Mouse (Mus musculus) limb, embryonic 14.5 days (tissue): ENCODE measurements at regions not wholly inside any gene's neighbourhood (a gene's known extent, or its start where the extent isn't known, plus 50 kb on each side); places are given as distances from the start of the nearest gene placed in this dataset.

Experiments used
- ATAC-seq: fragments of 200-750 bp; cut with Nextera tagmentation; 2 replicates; pipeline ENCODE4 v1.8.0; 2017; ENCODE audit warnings: low read depth, moderate number of reproducible peaks, moderate TSS enrichment; ENCODE audit not compliant: low FRiP score
- DNase-seq: peaks from one replicate; pipeline ENCODE4 v3.0.0-alpha.2; 2015; ENCODE audit warnings: low spot score
- H3K27ac ChIP-seq: fragments of 300-500 bp; sonication (generic); replicated peaks from 2 replicates; pipeline ENCODE4 v1.5.1; 2014; ENCODE audit warnings: low read depth, mild to moderate bottlenecking, low read length, moderate library complexity, mixed read lengths
- H3K27me3 ChIP-seq: fragments of 300-500 bp; sonication (generic); 2 replicates; pipeline ENCODE4 v1.6.1; 2014; ENCODE audit warnings: low read length, mixed read lengths; ENCODE audit not compliant: control insufficient read depth, insufficient read depth
- H3K36me3 ChIP-seq: fragments of 300-500 bp; sonication (generic); 2 replicates; pipeline ENCODE4 v1.6.1; 2014; ENCODE audit warnings: mild to moderate bottlenecking, low read length, moderate library complexity, mixed read lengths; ENCODE audit not compliant: control insufficient read depth, insufficient read depth
- H3K4me1 ChIP-seq: fragments of 300-500 bp; sonication (generic); 2 replicates; pipeline ENCODE4 v1.6.1; 2014; ENCODE audit warnings: antibody characterized with exemption, low read length, mixed read lengths; ENCODE audit not compliant: control insufficient read depth, insufficient read depth
- H3K4me2 ChIP-seq: fragments of 300-500 bp; sonication (generic); replicated peaks from 2 replicates; pipeline ENCODE4 v1.6.1; 2014; ENCODE audit warnings: low read depth, mild to moderate bottlenecking, low read length, moderate library complexity; ENCODE audit not compliant: severe bottlenecking
- H3K4me3 ChIP-seq: fragments of 300-500 bp; sonication (generic); replicated peaks from 2 replicates; pipeline ENCODE4 v1.5.1; 2014; ENCODE audit warnings: low read length
- H3K9ac ChIP-seq: fragments of 300-500 bp; sonication (generic); 2 replicates; pipeline ENCODE4 v1.6.1; 2014; ENCODE audit warnings: mild to moderate bottlenecking, low read depth, low read length, moderate library complexity; ENCODE audit not compliant: severe bottlenecking
- H3K9me3 ChIP-seq: fragments of 300-500 bp; sonication (generic); 2 replicates; pipeline ENCODE4 v1.6.1; 2016; ENCODE audit warnings: low read length; ENCODE audit not compliant: control insufficient read depth
- POLR2A ChIP-seq: fragments of 200-500 bp; IDR thresholded peaks from 2 replicates; pipeline ENCODE4 v1.8.0; 2012; ENCODE audit warnings: inconsistent platforms, mild to moderate bottlenecking, moderate library complexity, borderline replicate concordance; ENCODE audit not compliant: insufficient read depth, insufficient read length; ENCODE audit errors: extremely low read depth
- WGBS: fragments of 180-500 bp; shearing (Covaris S2); extraction: QIAGEN DNeasy Blood & Tissue Kit; methylation state at CpG from one replicate; pipeline ENCODE4 v1.1.7; 2014; 5-methylcytosine and 5-hydroxymethylcytosine counted together

DNA sequence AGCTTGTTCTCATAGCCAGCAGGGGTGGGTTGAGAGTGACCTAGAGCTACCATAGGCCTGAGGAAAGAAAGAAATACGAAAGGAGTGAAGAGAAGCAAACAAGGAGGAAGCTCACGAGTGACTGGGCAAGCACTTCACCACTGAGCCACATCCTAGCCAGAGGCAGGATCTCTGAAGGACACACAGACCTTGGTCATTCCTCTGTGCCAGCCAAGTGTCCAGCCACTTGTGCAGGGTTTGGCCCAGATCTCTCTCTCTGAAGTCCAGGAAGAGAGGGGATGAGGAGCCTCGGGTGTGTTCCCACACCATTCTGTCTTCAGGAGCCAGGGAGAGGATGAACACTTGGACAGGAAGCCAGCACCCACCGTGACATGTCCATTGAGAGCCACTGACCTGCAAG is 271.7 kb upstream of the Prox1 start:
- TF ChIP-seq POLR2A = no peak
- no peak overlapping the region for H3K27ac ChIP-seq
- no peak overlapping the region for H3K4me3 ChIP-seq
- H3K36me3 ChIP-seq = no peaks in the 10 kb centered on the region
- H3K9me3 ChIP-seq = no peaks in the 10 kb centered on the region
- DNase-seq (no peak), ATAC-seq (no peak)
- H3K9ac ChIP-seq = no peak overlapping the region
- H3K4me2 ChIP-seq = no peak overlapping the region
- H3K27me3 ChIP-seq = no peaks in the 10 kb centered on the region
- H3K4me1 ChIP-seq = no peaks in the 10 kb centered on the region
- 70% methylated on average over 4 of the region's 4 CpGs for WGBS

DNA sequence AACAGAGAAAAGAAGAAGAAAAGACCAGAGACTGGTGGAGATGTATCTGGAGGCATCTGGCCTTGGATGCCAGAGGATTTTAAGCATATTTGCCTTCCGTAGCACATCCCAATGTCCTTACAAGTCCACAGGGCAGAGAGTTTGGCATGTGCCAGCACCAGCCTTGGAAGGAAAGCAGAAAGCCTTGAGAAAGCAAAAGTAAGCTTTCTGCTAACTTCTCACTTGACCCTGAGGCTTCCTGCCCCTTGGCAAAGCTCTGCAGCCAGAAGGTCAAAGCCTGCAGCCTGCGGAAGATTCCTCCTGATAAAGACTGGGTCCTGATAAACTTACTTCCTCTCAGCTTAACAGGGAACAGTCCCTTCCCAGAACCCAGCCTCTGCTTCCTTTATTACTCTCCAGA is 268.3 kb upstream of the Prox1 start:
- no peaks in the 10 kb centered on the region for H3K4me1 ChIP-seq
- H3K27me3 ChIP-seq = no peaks in the 10 kb centered on the region
- no peak for DNase-seq
- 90% methylated on average over 2 of the region's 2 CpGs for WGBS
- no peak for TF ChIP-seq POLR2A
- no peak overlapping the region for H3K4me3 ChIP-seq
- no peaks in the 10 kb centered on the region for H3K36me3 ChIP-seq
- no peak overlapping the region for H3K4me2 ChIP-seq
- H3K9ac ChIP-seq = no peak overlapping the region
- ATAC-seq = no peak
- no peaks in the 10 kb centered on the region for H3K9me3 ChIP-seq
- H3K27ac ChIP-seq = no peak overlapping the region

DNA sequence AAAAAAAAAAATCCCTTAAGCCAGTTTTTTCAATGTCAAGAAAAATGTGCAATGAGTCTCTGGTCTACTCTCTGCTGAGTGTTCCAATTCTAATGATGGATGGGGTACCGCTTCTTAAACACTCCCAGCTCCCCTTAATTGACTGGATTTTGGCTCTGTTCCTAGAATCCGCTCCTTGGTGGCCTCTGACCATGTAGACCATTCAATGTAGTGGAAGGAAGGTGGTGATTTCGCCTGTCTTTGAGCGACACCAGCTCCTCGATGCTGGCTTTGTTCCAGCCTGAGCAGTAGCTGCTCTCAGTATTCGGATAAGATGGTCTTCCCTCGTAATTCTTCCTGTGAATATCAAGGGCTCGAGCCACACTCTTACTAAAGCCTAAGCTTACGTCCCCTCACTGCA is 252.4 kb upstream of the Prox1 start:
- Histone ChIP-seq H3K9me3 (no peaks in the 10 kb centered on the region), H3K4me2 (no peak overlapping the region), H3K4me3 (no peak overlapping the region), H3K27me3 (no peaks in the 10 kb centered on the region), H3K36me3 (no peaks in the 10 kb centered on the region), H3K27ac (no peak overlapping the region), H3K4me1 (peaks cover 10% of the 10 kb centered on the region; the same call in 1 of the 2 replicates), H3K9ac (no peak overlapping the region)
- no peak for TF ChIP-seq POLR2A
- ATAC-seq = no peak
- 65% methylated on average over 9 of the region's 9 CpGs for WGBS
- peak; percentile 30 for DNase-seq

DNA sequence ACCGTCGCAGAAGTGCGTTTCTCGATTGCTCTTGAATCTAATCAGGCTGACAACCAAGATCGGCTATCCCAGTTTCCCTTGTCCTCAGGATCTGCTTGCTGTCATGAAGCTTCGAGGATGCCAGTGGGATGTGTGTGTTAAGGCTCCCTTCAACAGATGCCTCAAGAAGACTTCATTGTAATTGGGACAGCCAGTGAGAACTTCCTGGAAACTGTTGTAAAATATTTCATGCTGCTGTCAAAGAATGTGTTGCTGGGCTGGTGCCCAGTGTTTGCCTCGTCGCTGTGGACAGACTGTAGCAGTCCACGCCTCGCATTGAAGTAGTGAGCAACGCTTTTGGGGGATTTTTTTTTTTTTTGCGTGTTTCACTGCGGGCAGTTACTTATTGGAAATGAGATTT is 249.2 kb upstream of the Prox1 start:
- 38% methylated on average over 13 of the region's 13 CpGs for WGBS
- Histone ChIP-seq H3K4me3 (no peak overlapping the region), H3K4me2 (no peak overlapping the region), H3K4me1 (peaks cover 10% of the 10 kb centered on the region; the same call in 1 of the 2 replicates), H3K9ac (no peak overlapping the region), H3K9me3 (no peaks in the 10 kb centered on the region), H3K27ac (no peak overlapping the region), H3K36me3 (no peaks in the 10 kb centered on the region), H3K27me3 (no peaks in the 10 kb centered on the region)
- ATAC-seq = no peak
- TF ChIP-seq POLR2A = no peak
- peak; percentile 53 for DNase-seq

DNA sequence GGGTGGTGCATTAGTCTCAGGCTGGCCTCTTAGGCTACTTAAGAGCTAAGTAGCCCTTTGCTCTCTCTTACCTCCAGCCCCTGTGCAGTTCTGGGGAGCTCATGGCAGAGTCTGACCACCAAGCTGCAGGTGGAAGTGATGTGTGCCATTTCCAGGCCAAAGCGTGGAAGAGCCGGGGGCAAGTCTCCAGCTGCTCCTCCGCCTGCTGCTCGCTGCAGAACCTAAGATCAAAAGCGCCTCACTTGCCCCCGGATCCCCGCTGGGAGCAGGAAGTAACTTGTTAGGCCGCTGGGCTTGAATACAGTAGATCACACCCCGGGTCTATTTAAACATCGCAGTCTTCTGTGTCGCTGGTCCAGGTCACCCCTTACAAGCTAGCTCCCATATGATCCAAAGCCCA is 246.8 kb upstream of the Prox1 start:
- H3K9me3 ChIP-seq = no peaks in the 10 kb centered on the region
- no peak overlapping the region for H3K9ac ChIP-seq
- no peaks in the 10 kb centered on the region for H3K27me3 ChIP-seq
- H3K27ac ChIP-seq = no peak overlapping the region
- H3K4me2 ChIP-seq = no peak overlapping the region
- no peaks in the 10 kb centered on the region for H3K36me3 ChIP-seq
- DNase-seq = no peak
- no peak for TF ChIP-seq POLR2A
- no peak for ATAC-seq
- peaks cover 10% of the 10 kb centered on the region; the same call in 1 of the 2 replicates for H3K4me1 ChIP-seq
- H3K4me3 ChIP-seq = no peak overlapping the region
- WGBS = 5% methylated on average over 11 of the region's 11 CpGs

DNA sequence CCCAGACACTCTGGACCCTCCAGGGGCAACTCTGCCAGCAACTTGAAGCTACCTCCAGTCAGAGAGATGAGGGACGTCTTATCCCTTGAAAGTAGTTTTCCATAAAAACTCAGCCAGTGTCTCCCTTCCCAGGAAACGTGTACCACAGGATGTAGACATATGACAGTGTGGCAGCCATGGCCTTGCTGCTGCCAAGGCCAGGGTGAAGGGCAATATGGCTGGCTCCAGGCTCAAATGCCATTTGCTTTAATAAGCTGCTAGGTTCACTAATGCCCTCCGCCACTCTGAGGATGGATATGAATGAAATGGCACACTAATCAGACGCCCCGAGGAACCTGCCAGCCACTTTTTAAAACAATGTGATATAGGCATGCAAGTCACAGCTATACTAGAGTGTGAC is 241.2 kb upstream of the Prox1 start:
- no peak for TF ChIP-seq POLR2A

More for the DNA sequence above, 241.2 kb upstream of the Prox1 start:
- Histone ChIP-seq H3K27me3 (no peaks in the 10 kb centered on the region), H3K4me3 (no peak overlapping the region), H3K27ac (no peak overlapping the region), H3K4me2 (no peak overlapping the region), H3K4me1 (no peaks in the 10 kb centered on the region), H3K9ac (no peak overlapping the region), H3K9me3 (no peaks in the 10 kb centered on the region), H3K36me3 (no peaks in the 10 kb centered on the region)
- DNase-seq (no peak), ATAC-seq (no peak)
- 85% methylated on average over 5 of the region's 5 CpGs for WGBS
